Mouse (Mus musculus): ENCODE data around the gene Cux1.
A peak's percentile ranks its signal among the peaks of the same experiment; 100 is the strongest.

Gene Cux1

GRCm38 (mm10) chr5:136568026-136568765 is 906 bp upstream of the Cux1 start:
- no peak for DNase-seq (ENCODE audit: low spot score in 2 of 2)

- peak in 1 of 2 experiments; percentile 10 for DNase-seq (ENCODE audit: low spot score in 2 of 2)
Measured at GRCm38 (mm10) chr5:136566812-136567175, 496 bp downstream of the Cux1 start.

GRCm38 (mm10) chr5:136566001-136566811 is 1.1 kb downstream of the Cux1 start:
- DNase-seq (ENCODE audit: low spot score in 2 of 2) = peak; percentile 16 to 46

GRCm38 (mm10) chr5:136565311-136565811 is 1.9 kb downstream of the Cux1 start:
- peak in 1 of 2 experiments; percentile 28 for DNase-seq (ENCODE audit: low spot score in 2 of 2)

GRCm38 (mm10) chr5:136564613-136565299 is 2.5 kb downstream of the Cux1 start:
- no peak for DNase-seq (ENCODE audit: low spot score in 2 of 2)

GRCm38 (mm10) chr5:136563996-136564395 is 3.3 kb downstream of the Cux1 start:
- DNase-seq (ENCODE audit: low spot score in 2 of 2) = no peak

GRCm38 (mm10) chr5:136563104-136563503 is 4.2 kb downstream of the Cux1 start:
- no peak for DNase-seq (ENCODE audit: low spot score in 2 of 2)

- DNase-seq (ENCODE audit: low spot score in 2 of 2) = no peak
Measured at GRCm38 (mm10) chr5:136562212-136562611, 5.1 kb downstream of the Cux1 start.

GRCm38 (mm10) chr5:136561641-136562040 is 5.6 kb downstream of the Cux1 start:
- no peak for DNase-seq (ENCODE audit: low spot score in 2 of 2)

GRCm38 (mm10) chr5:136560656-136561055 is 6.6 kb downstream of the Cux1 start:
- no peak for DNase-seq (ENCODE audit: low spot score in 2 of 2)

- no peak for DNase-seq (ENCODE audit: low spot score in 2 of 2)
Measured at GRCm38 (mm10) chr5:136557446-136557845, 9.8 kb downstream of the Cux1 start.

GRCm38 (mm10) chr5:136556328-136557262 is 10.7 kb downstream of the Cux1 start:
- no peak for DNase-seq (ENCODE audit: low spot score in 2 of 2)

- peak in 1 of 2 experiments; percentile 23 for DNase-seq (ENCODE audit: low spot score in 2 of 2)
Measured at GRCm38 (mm10) chr5:136555703-136556102, 11.6 kb downstream of the Cux1 start.

- no peak for DNase-seq (ENCODE audit: low spot score in 2 of 2)
Measured at GRCm38 (mm10) chr5:136552832-136553231, 14.5 kb downstream of the Cux1 start.

GRCm38 (mm10) chr5:136552093-136552492 is 15.2 kb downstream of the Cux1 start:
- DNase-seq (ENCODE audit: low spot score in 2 of 2) = no peak

- no peak for DNase-seq (ENCODE audit: low spot score in 2 of 2)
Measured at GRCm38 (mm10) chr5:136551571-136551970, 15.7 kb downstream of the Cux1 start.

GRCm38 (mm10) chr5:136550726-136551125 is 16.6 kb downstream of the Cux1 start:
- DNase-seq (ENCODE audit: low spot score in 2 of 2) = no peak

- no peak for DNase-seq (ENCODE audit: low spot score in 2 of 2)
Measured at GRCm38 (mm10) chr5:136548776-136549175, 18.5 kb downstream of the Cux1 start.

- DNase-seq (ENCODE audit: low spot score in 2 of 2) = no peak
Measured at GRCm38 (mm10) chr5:136545061-136545460, 22.2 kb downstream of the Cux1 start.

- no peak for DNase-seq (ENCODE audit: low spot score in 2 of 2)
Measured at GRCm38 (mm10) chr5:136543171-136543570, 24.1 kb downstream of the Cux1 start.

GRCm38 (mm10) chr5:136540952-136541351 is 26.3 kb downstream of the Cux1 start:
- DNase-seq (ENCODE audit: low spot score in 2 of 2) = no peak
